Mouse (Mus musculus): ENCODE data around the gene Sgo2a. TPM values are rescaled to one million over a fixed set of nuclear protein-coding genes. Genes with fewer than 3 reads are reported as not detected.
"Not testable (repeated sequence)": the region's sequence is repeated elsewhere in the genome, so short reads cannot be mapped to it uniquely, and the experiment has no call there.

The Sgo2a gene
- polyA plus RNA-seq, 1 experiment from 2014 or later: 4.6 TPM

- Histone ChIP-seq H3K27ac (ENCODE audit: low read depth) (no peak overlapping the region), H3K27me3 (ENCODE audit: insufficient read depth, low read length) (no peaks in the 10 kb centered on the region), H3K4me1 (ENCODE audit: insufficient read depth) (no peaks in the 10 kb centered on the region), H3K4me2 (ENCODE audit: low read depth, low read length) (no peak overlapping the region), H3K36me3 (replicated peaks; ENCODE audit: insufficient read depth, low read length) (no peaks in the 10 kb centered on the region), H3K9ac (replicated peaks) (no peak overlapping the region), H3K4me3 (ENCODE audit: low read depth, low read length) (no peak overlapping the region), H3K9me3 (ENCODE audit: low read length) (no peaks in the 10 kb centered on the region)
- 55% methylated on average over 6 of the region's 6 CpGs for WGBS (ENCODE audit: insufficient replicate concordance)
- TF ChIP-seq EP300 (IDR thresholded peaks at IDR 0.05; ENCODE audit: low read depth): no peak
- TF ChIP-seq CTCF (IDR thresholded peaks at IDR 0.05; ENCODE audit: low read depth): no peak
- ATAC-seq: 0 out of 2 replicates have a peak, but pooled peaks have one; percentile 25
- no peak for DNase-seq
Observed at GRCm38 (mm10) chr1:57989052-57989600, 6.6 kb upstream of the Sgo2a start.

GRCm38 (mm10) chr1:57991277-57991676, 4.5 kb upstream of the Sgo2a start:
- Histone ChIP-seq H3K36me3 (replicated peaks; ENCODE audit: insufficient read depth, low read length) (no peaks in the 10 kb centered on the region), H3K9ac (replicated peaks) (no peak overlapping the region), H3K27ac (ENCODE audit: low read depth) (no peak overlapping the region), H3K9me3 (ENCODE audit: low read length) (no peaks in the 10 kb centered on the region), H3K4me3 (ENCODE audit: low read depth, low read length) (no peak overlapping the region), H3K27me3 (ENCODE audit: insufficient read depth, low read length) (no peaks in the 10 kb centered on the region), H3K4me1 (ENCODE audit: insufficient read depth) (0 out of 2 replicates have a peak, but pooled peaks cover under 1% of the 10 kb centered on the region), H3K4me2 (ENCODE audit: low read depth, low read length) (no peak overlapping the region)
- DNase-seq (no peak), ATAC-seq (no peak)
- WGBS (ENCODE audit: insufficient replicate concordance): 53% methylated on average over 2 of the region's 2 CpGs
- TF ChIP-seq EP300 (IDR thresholded peaks at IDR 0.05; ENCODE audit: low read depth) (no peak), CTCF (IDR thresholded peaks at IDR 0.05; ENCODE audit: low read depth) (no peak)

GRCm38 (mm10) chr1:57996133-57996615, 403 bp downstream of the Sgo2a start:
- peak; percentile 86 for ATAC-seq
- H3K27ac ChIP-seq (ENCODE audit: low read depth): peak overlapping the region; percentile 80

GRCm38 (mm10) chr1:57998146-57998545, 2.4 kb downstream of the Sgo2a start:
- no peak for DNase-seq
- Histone ChIP-seq H3K4me1 (ENCODE audit: insufficient read depth) (peaks cover 11% of the 10 kb centered on the region), H3K27me3 (ENCODE audit: insufficient read depth, low read length) (no peaks in the 10 kb centered on the region), H3K36me3 (replicated peaks; ENCODE audit: insufficient read depth, low read length) (peaks cover 7% of the 10 kb centered on the region), H3K4me2 (ENCODE audit: low read depth, low read length) (peak overlapping the region; percentile 94; the same call in 1 of the 2 replicates), H3K27ac (ENCODE audit: low read depth) (no peak overlapping the region), H3K9me3 (ENCODE audit: low read length) (no peaks in the 10 kb centered on the region), H3K4me3 (ENCODE audit: low read depth, low read length) (no peak overlapping the region), H3K9ac (replicated peaks) (no peak overlapping the region)
- no peak for TF ChIP-seq CTCF (IDR thresholded peaks at IDR 0.05; ENCODE audit: low read depth)
- TF ChIP-seq EP300 (IDR thresholded peaks at IDR 0.05; ENCODE audit: low read depth): no peak
- no peak for ATAC-seq
- 72% methylated on average over 3 of the region's 3 CpGs for WGBS (ENCODE audit: insufficient replicate concordance)

More at GRCm38 (mm10) chr1:57996133-57996615, 403 bp downstream of the Sgo2a start:
- under 1% methylated on average over 29 of the region's 29 CpGs for WGBS (ENCODE audit: insufficient replicate concordance)
- TF ChIP-seq CTCF (IDR thresholded peaks at IDR 0.05; ENCODE audit: low read depth) (no peak), EP300 (IDR thresholded peaks at IDR 0.05; ENCODE audit: low read depth) (no peak)
- H3K9ac ChIP-seq (replicated peaks): peak overlapping the region; percentile 88
- peak overlapping the region; percentile 94 for H3K4me2 ChIP-seq (ENCODE audit: low read depth, low read length)
- peak overlapping the region; percentile 90 for H3K4me3 ChIP-seq (ENCODE audit: low read depth, low read length)
- no peaks in the 10 kb centered on the region for H3K27me3 ChIP-seq (ENCODE audit: insufficient read depth, low read length)
- DNase-seq: no peak
- H3K9me3 ChIP-seq (ENCODE audit: low read length): no peaks in the 10 kb centered on the region
- peaks cover 11% of the 10 kb centered on the region for H3K4me1 ChIP-seq (ENCODE audit: insufficient read depth)
- peaks cover 4% of the 10 kb centered on the region for H3K36me3 ChIP-seq (replicated peaks; ENCODE audit: insufficient read depth, low read length)

GRCm38 (mm10) chr1:58006388-58006787, 10.6 kb downstream of the Sgo2a start:
- H3K9ac ChIP-seq (replicated peaks); H3K4me2 ChIP-seq (ENCODE audit: low read depth, low read length); H3K27me3 ChIP-seq (ENCODE audit: insufficient read depth, low read length); H3K36me3 ChIP-seq (replicated peaks; ENCODE audit: insufficient read depth, low read length); H3K27ac ChIP-seq (ENCODE audit: low read depth); H3K4me1 ChIP-seq (ENCODE audit: insufficient read depth); DNase-seq; H3K9me3 ChIP-seq (ENCODE audit: low read length); H3K4me3 ChIP-seq (ENCODE audit: low read depth, low read length); ATAC-seq: not testable (repeated sequence)
- WGBS (ENCODE audit: insufficient replicate concordance): 88% methylated on average over 7 of the region's 7 CpGs

GRCm38 (mm10) chr1:58018856-58019255, 23.1 kb downstream of the Sgo2a start, which contains the start of gene Kctd18:
Gene Kctd18, minus strand, starts transcription at chr1:58018956.
- Histone ChIP-seq H3K4me3 (ENCODE audit: low read depth, low read length) (no peak within 1 kb of the TSS), H3K9me3 (ENCODE audit: low read length) (no peaks in the 10 kb centered on the region), H3K36me3 (replicated peaks; ENCODE audit: insufficient read depth, low read length) (peaks cover 29% of the 10 kb centered on the region), H3K9ac (replicated peaks) (no peak within 1 kb of the TSS), H3K4me1 (ENCODE audit: insufficient read depth) (no peaks in the 10 kb centered on the region), H3K27me3 (ENCODE audit: insufficient read depth, low read length) (no peaks in the 10 kb centered on the region), H3K4me2 (ENCODE audit: low read depth, low read length) (no peak within 1 kb of the TSS), H3K27ac (ENCODE audit: low read depth) (no peak within 1 kb of the TSS)
- TF ChIP-seq EP300 (IDR thresholded peaks at IDR 0.05; ENCODE audit: low read depth): no peak
- no peak for TF ChIP-seq CTCF (IDR thresholded peaks at IDR 0.05; ENCODE audit: low read depth)
- no peak for ATAC-seq
- DNase-seq: no peak
- 94% methylated on average over 7 of the region's 7 CpGs for WGBS (ENCODE audit: insufficient replicate concordance)
